Mouse (Mus musculus) liver, adult 2 months (tissue): Measurements from ENCODE around the gene Smndc1. TPM values are rescaled to one million over a fixed set of nuclear protein-coding genes. Genes with fewer than 3 reads are reported as not detected.
A peak's percentile ranks its signal among the peaks of the same experiment; 100 is the strongest.

Experiments
- DNase-seq: peaks from one replicate; pipeline ENCODE4 v3.0.0-alpha.2; 2011; ENCODE audit warnings: low read depth, low spot score; ENCODE audit errors: extremely low read depth
- H3K27ac ChIP-seq: fragments of 200-500 bp; replicated peaks from 2 replicates; pipeline ENCODE4 v1.5.1; 2012; ENCODE audit warnings: low read depth, mild to moderate bottlenecking, control low read depth, inconsistent platforms, low read length; ENCODE audit not compliant: insufficient read depth
- H3K27me3 ChIP-seq: fragments of 200-500 bp; 2 replicates; pipeline ENCODE4 v1.6.1; 2012; ENCODE audit warnings: mild to moderate bottlenecking, moderate library complexity, low read length, inconsistent platforms; ENCODE audit not compliant: control insufficient read depth, insufficient read depth
- H3K36me3 ChIP-seq: fragments of 200-500 bp; 2 replicates; pipeline ENCODE4 v1.6.1; 2012; ENCODE audit warnings: low read length, inconsistent platforms; ENCODE audit not compliant: control insufficient read depth, insufficient read depth
- H3K4me1 ChIP-seq: fragments of 200-500 bp; 2 replicates; pipeline ENCODE4 v1.6.1; 2011; ENCODE audit warnings: low read length; ENCODE audit not compliant: control insufficient read depth, insufficient read depth
- H3K4me3 ChIP-seq: fragments of 200-500 bp; 2 replicates; pipeline ENCODE4 v1.5.1; 2011; ENCODE audit warnings: low read depth, mild to moderate bottlenecking, control low read depth, low read length, moderate library complexity; ENCODE audit not compliant: insufficient read depth
- H3K79me2 ChIP-seq: fragments of 200-500 bp; 2 replicates; pipeline ENCODE4 v1.6.1; 2012; ENCODE audit warnings: inconsistent platforms, mild to moderate bottlenecking, low read length, moderate library complexity; ENCODE audit not compliant: control insufficient read depth, insufficient read depth
- H3K9ac ChIP-seq: fragments of 200-500 bp; 2 replicates; pipeline ENCODE4 v1.6.1; 2012; ENCODE audit warnings: low read depth, mild to moderate bottlenecking, control low read depth, inconsistent platforms, low read length
- CTCF ChIP-seq: fragments of 200-500 bp; IDR thresholded peaks from 2 replicates; pipeline ENCODE4 v1.5.1; 2011; ENCODE audit warnings: low read depth, low read length, control low read depth
- POLR2A ChIP-seq: fragments of 200-500 bp; IDR thresholded peaks from 2 replicates; pipeline ENCODE4 v1.6.1; 2011; ENCODE audit warnings: low read length, control low read depth; ENCODE audit not compliant: insufficient read depth; ENCODE audit errors: extremely low read depth
- WGBS: fragments of 180-500 bp; shearing (Covaris S2); methylation state at CpG from one replicate; pipeline ENCODE4 v1.1.7; 2018; 5-methylcytosine and 5-hydroxymethylcytosine counted together
- polyA plus RNA-seq: library from polyadenylated mRNA; depleted of rRNA; stranded (reverse); fragments of >200 nt; gene quantifications from 2 replicates; pipeline ENCODE4 v1.2.3, GENCODE M21; 2012
- total RNA-seq: library from RNA; depleted of rRNA; stranded (reverse); fragments of >200 nt; gene quantifications from 2 replicates; pipeline ENCODE4 v1.2.3, GENCODE M21; 2014

Smndc1 gene
- total and polyA plus RNA-seq, 2 experiments: 1.6 to 8.1 TPM

GRCm38 (mm10) chr19:53371666-53372065, 18.7 kb downstream of the Smndc1 start, which contains the start of gene Gm10197:
Gene Gm10197 (minus strand): TSS chr19:53371766.
- H3K36me3 ChIP-seq: peaks cover 18% of the 10 kb centered on the region
- 89% methylated on average over 13 of the region's 13 CpGs for WGBS

GRCm38 (mm10) chr19:53370233-53370632, 20.1 kb downstream of the Smndc1 start:
- no peaks in the 10 kb centered on the region for H3K27me3 ChIP-seq
- TF ChIP-seq POLR2A: no peak
- no peak for TF ChIP-seq CTCF
- no peak overlapping the region for H3K9ac ChIP-seq
- H3K36me3 ChIP-seq: peaks cover 9% of the 10 kb centered on the region
- no peak overlapping the region for H3K4me3 ChIP-seq
- no peaks in the 10 kb centered on the region; the same call in 1 of the 2 replicates for H3K4me1 ChIP-seq
- H3K27ac ChIP-seq: no peak overlapping the region
- no peak for DNase-seq
- H3K79me2 ChIP-seq: peaks cover 5% of the 10 kb centered on the region; the same call in 1 of the 2 replicates
- WGBS: 88% methylated on average over 15 of the region's 15 CpGs

More at GRCm38 (mm10) chr19:53371666-53372065, 18.7 kb downstream of the Smndc1 start, which contains the start of gene Gm10197:
- Histone ChIP-seq H3K27me3 (no peaks in the 10 kb centered on the region), H3K27ac (no peak within 1 kb of the TSS), H3K9ac (no peak within 1 kb of the TSS), H3K79me2 (peaks cover 5% of the 10 kb centered on the region; the same call in 1 of the 2 replicates), H3K4me1 (no peaks in the 10 kb centered on the region), H3K4me3 (no peak within 1 kb of the TSS)
- TF ChIP-seq POLR2A: no peak
- no peak for TF ChIP-seq CTCF
- no peak for DNase-seq

GRCm38 (mm10) chr19:53369469-53370043, 20.8 kb downstream of the Smndc1 start:
- H3K36me3 ChIP-seq: peaks cover 6% of the 10 kb centered on the region
- H3K4me1 ChIP-seq: no peaks in the 10 kb centered on the region; the same call in 1 of the 2 replicates
- no peak overlapping the region for H3K4me3 ChIP-seq
- peaks cover 5% of the 10 kb centered on the region; the same call in 1 of the 2 replicates for H3K79me2 ChIP-seq
- H3K9ac ChIP-seq: no peak overlapping the region
- H3K27ac ChIP-seq: no peak overlapping the region
- WGBS: 14% methylated on average over 14 of the region's 14 CpGs
- peak; percentile 57 for DNase-seq
- H3K27me3 ChIP-seq: no peaks in the 10 kb centered on the region
- TF ChIP-seq CTCF (peak; percentile 84), POLR2A (no peak)

- peaks cover 3% of the 10 kb centered on the region; the same call in 1 of the 2 replicates for H3K36me3 ChIP-seq
- no peak overlapping the region for H3K27ac ChIP-seq
- 95% methylated on average over 7 of the region's 7 CpGs for WGBS
- no peak overlapping the region for H3K4me3 ChIP-seq
- no peaks in the 10 kb centered on the region; the same call in 1 of the 2 replicates for H3K4me1 ChIP-seq
- DNase-seq: no peak
- H3K79me2 ChIP-seq: peaks cover 5% of the 10 kb centered on the region; the same call in 1 of the 2 replicates
- H3K9ac ChIP-seq: no peak overlapping the region
- TF ChIP-seq CTCF (no peak), POLR2A (no peak)
- H3K27me3 ChIP-seq: no peaks in the 10 kb centered on the region
These were observed 23.5 kb downstream of the Smndc1 start for GRCm38 (mm10) chr19:53366881-53367280.

GRCm38 (mm10) chr19:53366057-53366775, 24.2 kb downstream of the Smndc1 start:
- no peaks in the 10 kb centered on the region for H3K27me3 ChIP-seq
- H3K27ac ChIP-seq: no peak overlapping the region
- H3K4me3 ChIP-seq: no peak overlapping the region
- DNase-seq: no peak
- 85% methylated on average over 11 of the region's 11 CpGs for WGBS
- no peaks in the 10 kb centered on the region for H3K36me3 ChIP-seq
- no peak for TF ChIP-seq CTCF
- TF ChIP-seq POLR2A: no peak
- H3K9ac ChIP-seq: no peak overlapping the region
- no peaks in the 10 kb centered on the region; the same call in 1 of the 2 replicates for H3K4me1 ChIP-seq
- peaks cover 5% of the 10 kb centered on the region; the same call in 1 of the 2 replicates for H3K79me2 ChIP-seq

GRCm38 (mm10) chr19:53364963-53365362, 25.4 kb downstream of the Smndc1 start:
- Histone ChIP-seq H3K27ac (no peak overlapping the region; the same call in 1 of the 2 replicates), H3K9ac (peak overlapping the region; percentile 16; the same call in 1 of the 2 replicates), H3K79me2 (peaks cover 5% of the 10 kb centered on the region; the same call in 1 of the 2 replicates), H3K36me3 (no peaks in the 10 kb centered on the region), H3K4me1 (peaks cover 2% of the 10 kb centered on the region), H3K4me3 (no peak overlapping the region), H3K27me3 (no peaks in the 10 kb centered on the region)
- WGBS: 3% methylated on average over 9 of the region's 9 CpGs
- peak; percentile 78 for DNase-seq
- TF ChIP-seq POLR2A (no peak), CTCF (no peak)
